Mouse (Mus musculus) adrenal gland, postnatal 36 days (tissue): ENCODE data around the gene Ano9. TPM values are rescaled to one million over a fixed set of nuclear protein-coding genes. Genes with fewer than 3 reads are reported as not detected.

Source experiments
- DNase-seq, 2 experiments: peaks; one replicate each; pipeline ENCODE4 v3.0.0; 2021; ENCODE audit warnings: mixed read lengths in 1 of 2
- long read RNA-seq, 2 experiments: library from polyadenylated mRNA; stranded (forward); transcript quantifications; one replicate each; pipeline ENCODE4 v2.0.0; 2021; ENCODE audit warnings: borderline sequencing depth in 2 of 2
- total RNA-seq, 2 experiments: library from RNA; stranded (reverse); gene quantifications; 2 replicates each; pipeline ENCODE4 v1.2.3; 2021

Gene Ano9
- total RNA-seq: under 1 TPM; 0.30 TPM
- long read RNA-seq, experiment 1: 0 reads
- long read RNA-seq, experiment 2: 0 reads

DNA sequence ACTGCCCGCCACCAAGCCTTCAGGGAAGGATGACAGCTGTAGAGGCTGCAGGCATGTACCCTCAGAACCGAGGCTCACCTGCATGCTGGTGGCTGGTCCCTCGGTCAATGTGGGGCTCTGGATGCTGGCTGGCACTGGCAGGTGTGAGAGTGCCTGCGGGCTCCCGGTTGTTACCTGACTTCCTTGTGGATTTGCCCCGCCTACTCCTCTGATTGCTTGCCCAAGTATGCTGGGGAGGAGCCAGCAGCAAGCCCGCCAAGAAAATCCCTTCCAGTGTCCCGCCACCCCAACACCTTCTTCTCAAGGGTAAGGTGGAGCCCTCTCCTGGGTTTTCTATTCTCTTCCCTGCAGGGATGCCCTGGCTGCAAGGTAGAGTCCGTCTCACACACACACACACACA is at the start of gene Ano9:
TSS of gene Ano9 (minus strand) at position 171 of the 400 bp plus-strand sequence.
- no peak for DNase-seq

GRCm38 (mm10) chr7:141164850-141165249 is 47.2 kb upstream of the Ano9 start:
- DNase-seq: peak; percentile 68 to 72

DNA sequence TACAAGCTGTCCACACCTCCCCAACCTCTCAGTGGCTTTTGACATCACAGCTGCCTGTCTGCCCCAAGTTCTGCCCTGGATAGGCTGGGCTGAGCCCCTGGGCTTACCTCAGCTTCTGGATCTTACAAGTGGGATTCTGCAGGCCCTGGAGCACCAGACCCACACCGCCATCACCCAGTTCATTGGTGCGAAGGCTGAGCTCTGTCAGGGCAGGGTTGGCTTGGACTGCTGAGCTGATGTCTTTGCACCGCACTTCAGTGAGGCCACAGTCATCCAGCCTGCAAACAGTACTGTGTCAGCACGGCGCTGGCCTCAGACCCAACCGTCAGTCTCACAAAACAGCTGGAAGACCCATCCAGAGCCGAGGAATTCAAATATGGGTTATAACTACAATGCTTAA is 46.8 kb upstream of the Ano9 start:
- no peak for DNase-seq

DNA sequence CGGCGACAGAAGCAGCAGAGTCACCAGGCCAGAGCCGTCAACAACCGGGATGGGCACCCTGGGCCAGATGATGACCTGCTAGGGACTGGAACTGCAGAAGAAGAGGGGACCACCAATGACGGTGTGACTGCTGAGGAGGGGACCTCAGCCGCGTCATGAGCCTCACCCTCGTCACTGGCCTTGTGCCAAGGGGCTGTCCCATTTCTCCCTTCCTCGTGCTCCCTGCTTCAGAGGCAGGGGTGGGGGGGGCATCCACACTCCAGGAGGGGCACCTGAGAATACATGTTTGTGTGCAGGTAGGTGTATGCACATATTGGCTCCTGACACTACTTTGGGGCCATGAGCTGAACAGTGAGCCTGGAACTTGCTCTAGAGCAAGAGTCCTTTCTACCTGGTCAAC is 37.8 kb upstream of the Ano9 start:
- DNase-seq: no peak

GRCm38 (mm10) chr7:141148639-141149038 is 31.0 kb upstream of the Ano9 start:
- no peak for DNase-seq

DNA sequence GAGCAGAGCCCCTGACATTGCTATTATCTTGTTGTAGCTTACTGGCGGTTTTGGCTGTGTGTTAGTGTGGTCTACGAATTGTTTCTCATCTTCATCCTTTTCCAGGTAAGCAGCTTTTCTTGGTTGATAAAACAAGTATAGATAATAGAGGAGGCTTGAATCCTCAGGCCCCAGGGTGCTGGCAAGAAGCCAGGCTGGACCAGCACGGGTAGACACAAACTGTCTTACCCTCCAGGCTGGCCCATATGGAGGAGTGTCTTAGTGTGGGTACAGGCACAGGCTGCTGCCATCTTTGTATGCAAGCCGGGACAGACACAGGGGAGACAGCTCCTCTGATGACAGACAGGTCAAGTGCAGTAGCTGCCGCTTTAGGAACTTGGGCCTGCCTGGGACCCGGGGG is 29.4 kb upstream of the Ano9 start:
- DNase-seq: no peak

DNA sequence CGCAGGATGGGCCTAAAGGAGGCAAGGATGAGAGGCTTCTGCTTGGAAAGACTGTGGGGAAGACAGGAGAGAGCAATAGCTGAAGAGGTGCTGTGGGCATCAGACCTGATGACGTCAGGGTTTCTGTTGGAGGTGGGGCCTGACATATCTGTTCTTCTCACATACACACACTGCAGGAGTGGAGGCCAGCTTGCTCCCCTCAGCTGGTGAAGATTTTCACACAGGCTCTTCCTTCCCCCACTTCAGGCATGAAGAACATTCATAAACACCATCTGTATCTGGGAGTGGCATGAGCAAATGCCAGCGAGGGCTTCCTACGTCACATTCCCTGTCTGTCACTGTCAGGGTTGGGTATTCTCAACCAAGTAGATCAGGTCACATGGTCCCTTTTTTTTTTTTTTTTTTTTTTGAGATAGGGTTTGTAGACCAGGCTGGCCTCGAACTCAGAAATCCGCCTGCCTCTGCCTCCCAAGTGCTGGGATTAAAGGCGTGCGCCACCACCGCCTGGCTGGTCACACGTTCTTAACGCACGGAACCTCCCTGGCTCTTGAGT is 28.5 kb upstream of the Ano9 start:
- no peak for DNase-seq

- no peak for DNase-seq
Observed at GRCm38 (mm10) chr7:141145403-141145802, 27.8 kb upstream of the Ano9 start.

DNA sequence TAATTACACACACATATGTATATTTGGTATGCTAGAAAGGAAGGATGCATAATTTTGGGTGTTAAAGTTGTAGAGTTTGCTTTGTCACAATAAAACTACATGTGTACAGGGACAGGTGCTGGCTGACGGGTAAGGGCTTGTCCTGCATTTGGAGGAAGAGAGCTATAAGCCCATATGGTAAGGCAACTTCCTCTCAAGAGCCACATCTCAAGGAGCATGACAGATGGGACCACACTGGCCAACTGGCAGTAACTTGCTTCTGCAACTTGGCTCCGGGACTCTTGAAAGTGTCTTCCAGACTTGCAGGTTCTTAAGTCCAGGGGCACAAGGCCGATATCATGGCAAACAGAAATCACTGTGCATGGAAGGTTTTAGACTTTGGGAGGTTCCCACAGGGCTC is 27.0 kb upstream of the Ano9 start:
- no peak for DNase-seq

- peak; percentile 30 to 55 for DNase-seq
Observed at GRCm38 (mm10) chr7:141143861-141144260, 26.3 kb upstream of the Ano9 start.

- peak; percentile 59 to 75 for DNase-seq
Observed at GRCm38 (mm10) chr7:141143112-141143511, 25.5 kb upstream of the Ano9 start.

- no peak for DNase-seq
Observed at GRCm38 (mm10) chr7:141141326-141141725, 23.7 kb upstream of the Ano9 start.

- DNase-seq: no peak
Observed at GRCm38 (mm10) chr7:141131904-141132755, 14.5 kb upstream of the Ano9 start.

GRCm38 (mm10) chr7:141131024-141131820 is 13.6 kb upstream of the Ano9 start:
- peak; percentile 94 to 96 for DNase-seq

DNA sequence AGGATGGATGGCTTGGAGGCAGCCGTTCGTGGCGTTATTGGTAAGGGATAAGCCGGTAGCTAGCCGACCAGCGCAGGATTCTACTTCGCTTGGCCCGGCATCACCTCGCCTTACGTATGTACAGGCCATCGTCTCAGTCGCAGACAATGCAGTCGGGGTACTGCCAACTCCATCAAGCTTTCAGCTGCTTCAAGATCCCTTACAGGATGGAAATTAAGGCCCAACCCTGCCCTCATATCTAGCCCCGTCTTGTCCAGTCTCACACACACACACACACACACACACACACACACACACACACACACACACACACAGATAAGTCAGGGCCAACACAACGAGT is 5.9 kb upstream of the Ano9 start:
- DNase-seq: no peak

DNA sequence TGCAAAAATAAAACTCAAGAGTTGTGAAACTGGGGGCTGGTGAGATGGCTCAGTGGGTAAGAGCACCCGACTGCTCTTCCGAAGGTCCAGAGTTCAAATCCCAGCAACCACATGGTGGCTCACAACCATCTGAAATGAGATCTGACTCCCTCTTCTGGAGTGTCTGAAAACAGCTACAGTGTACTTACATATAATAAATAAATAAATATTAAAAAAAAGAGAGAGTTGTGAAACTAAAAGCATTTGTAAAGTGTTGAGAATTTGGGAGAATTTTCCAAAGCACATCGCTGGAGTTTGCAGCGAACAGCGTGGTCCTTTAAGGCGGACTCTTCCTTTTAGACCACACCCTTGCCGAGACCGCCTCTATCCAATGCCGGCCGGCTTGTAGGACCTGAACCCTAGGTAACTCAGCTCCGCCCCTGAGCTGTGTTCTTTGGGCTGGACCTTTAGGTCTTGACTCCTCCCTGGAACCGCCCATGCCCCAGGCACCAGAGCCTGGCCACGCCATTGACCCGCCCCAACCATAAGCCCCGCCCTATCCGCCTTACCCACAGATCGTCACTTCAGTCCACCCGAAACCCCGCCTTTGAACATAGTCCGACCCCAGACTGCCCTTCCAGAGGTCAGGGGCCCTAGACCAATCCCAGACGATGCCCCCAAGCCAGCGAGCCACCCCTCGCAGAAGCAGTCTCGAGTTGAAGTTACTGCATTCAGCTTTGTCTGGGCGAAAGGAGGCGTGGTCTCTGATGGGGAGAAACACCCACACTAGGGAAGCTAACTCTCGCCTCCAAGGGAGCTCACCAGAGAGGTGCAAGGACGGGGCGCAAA is 5.3 kb upstream of the Ano9 start:
- DNase-seq: peak; percentile 96 to 98

- DNase-seq: peak; percentile 61 to 65
Observed at GRCm38 (mm10) chr7:141122245-141122644, 4.6 kb upstream of the Ano9 start, which contains the start of gene Ptdss2. TSS of gene Ptdss2 (plus strand) at chr7:141122382.

DNA sequence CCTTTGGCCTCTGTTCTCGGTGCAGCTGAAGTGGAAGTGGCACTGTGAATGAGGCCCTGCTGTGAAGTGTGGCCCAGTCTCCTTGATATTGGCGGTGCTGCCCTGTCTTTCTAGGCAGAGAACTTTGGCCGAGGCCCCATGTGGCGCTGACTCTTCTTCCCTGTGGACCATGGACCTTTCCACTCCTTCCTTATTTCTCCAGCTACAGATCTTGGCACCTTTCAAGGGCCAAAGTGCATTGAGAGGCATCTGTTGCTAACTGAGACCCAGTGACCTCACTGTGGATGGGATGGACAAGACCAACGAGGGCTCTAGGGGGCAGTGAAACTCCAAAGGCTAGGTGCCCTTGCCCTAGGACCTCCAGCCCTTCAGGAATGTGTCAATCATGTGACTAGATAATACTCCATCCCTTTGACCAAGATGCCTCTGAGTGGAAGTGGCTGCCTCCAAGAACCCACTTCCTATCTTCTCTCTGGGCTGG is 3.5 kb upstream of the Ano9 start:
- DNase-seq: peak; percentile 8 to 49

DNA sequence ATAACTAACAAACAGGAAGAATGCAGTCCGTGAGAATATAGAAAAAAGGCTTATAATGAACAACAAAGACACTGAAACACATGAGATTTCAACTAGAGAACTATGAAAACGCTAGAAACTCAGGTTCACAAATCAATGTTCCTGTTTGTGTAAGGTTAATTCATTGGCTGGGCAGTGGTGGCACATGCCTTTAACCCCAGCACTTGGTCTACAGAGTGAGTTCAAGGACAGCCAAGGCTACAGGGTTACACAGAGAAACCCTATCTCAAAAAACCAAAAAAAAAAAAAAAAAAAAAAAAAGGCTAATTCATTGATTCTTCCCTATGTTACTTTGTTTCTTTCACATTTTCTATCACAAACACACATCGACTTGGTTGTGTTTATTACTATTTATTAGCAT is 3.0 kb upstream of the Ano9 start:
- DNase-seq: no peak

GRCm38 (mm10) chr7:141119487-141119886 is 1.9 kb upstream of the Ano9 start:
- no peak for DNase-seq

GRCm38 (mm10) chr7:141115874-141116273 is 1.7 kb downstream of the Ano9 start:
- no peak for DNase-seq

DNA sequence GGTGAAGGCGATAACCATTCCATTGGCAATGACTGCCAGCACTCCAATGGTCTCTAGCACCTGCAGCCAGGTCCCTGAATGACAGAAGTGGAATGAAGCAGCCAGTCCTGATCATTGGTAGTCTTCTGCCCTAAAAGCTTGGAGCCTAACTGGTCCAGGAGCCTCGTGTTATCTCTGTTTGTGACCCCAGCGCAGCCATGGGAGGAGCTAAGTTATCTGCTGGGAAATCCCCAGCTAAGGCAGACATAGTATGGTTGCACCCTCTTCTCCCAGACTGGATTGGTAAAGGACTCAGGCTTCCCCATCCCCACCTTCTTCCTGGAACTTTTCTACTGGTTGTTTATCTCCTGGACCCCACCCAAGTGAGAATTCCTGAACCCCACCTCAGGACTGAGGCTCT is 14.4 kb downstream of the Ano9 start:
- DNase-seq: no peak
